Mouse (Mus musculus) adrenal gland, adult 8-10 months (tissue): Measurements from ENCODE around the gene Glmp. TPM values are rescaled to one million over a fixed set of nuclear protein-coding genes. Genes with fewer than 3 reads are reported as not detected.
"Not testable (repeated sequence)": the region's sequence is repeated elsewhere in the genome, so short reads cannot be mapped to it uniquely, and the experiment has no call there.

Experiments used
- DNase-seq: peaks from one replicate; pipeline ENCODE4 v3.0.0; 2022
- total RNA-seq, 4 experiments: library from RNA; stranded (reverse); gene quantifications; 2 replicates each; pipeline ENCODE4 v1.2.4; 2022

Glmp gene
- total RNA-seq, 4 experiments from 2014 or later = 233 to 293 (median 254) TPM

GRCm38 (mm10) chr3:88336058-88337013 is 11.5 kb downstream of the Glmp start, which contains the start of the genes Tmem79 and Smg5:
Gene Tmem79, minus strand, starts transcription at chr3:88336148.
Gene Smg5, plus strand, starts transcription at chr3:88336260.
- peak; percentile 95 for DNase-seq

- no peak for DNase-seq
Measured at GRCm38 (mm10) chr3:88337367-88338020, 12.7 kb downstream of the Glmp start.

- no peak for DNase-seq
Measured at GRCm38 (mm10) chr3:88338316-88338715, 13.5 kb downstream of the Glmp start.

- no peak for DNase-seq
Measured at GRCm38 (mm10) chr3:88339006-88339405, 14.2 kb downstream of the Glmp start.

GRCm38 (mm10) chr3:88350732-88351131 is 25.9 kb downstream of the Glmp start:
- DNase-seq = no peak

GRCm38 (mm10) chr3:88352907-88353306 is 28.1 kb downstream of the Glmp start:
- DNase-seq = no peak

GRCm38 (mm10) chr3:88354396-88355165 is 29.8 kb downstream of the Glmp start:
- peak; percentile 61 for DNase-seq

GRCm38 (mm10) chr3:88359584-88359983 is 34.8 kb downstream of the Glmp start:
- DNase-seq = no peak

GRCm38 (mm10) chr3:88359989-88360388 is 35.2 kb downstream of the Glmp start:
- no peak for DNase-seq

GRCm38 (mm10) chr3:88361096-88361495 is 36.3 kb downstream of the Glmp start:
- DNase-seq = no peak

GRCm38 (mm10) chr3:88361612-88362313 is 36.9 kb downstream of the Glmp start:
- DNase-seq = no peak

- DNase-seq = no peak
Measured at GRCm38 (mm10) chr3:88363700-88364099, 38.9 kb downstream of the Glmp start.

- DNase-seq = peak; percentile 37
Measured at GRCm38 (mm10) chr3:88364337-88364736, 39.5 kb downstream of the Glmp start, which contains the start of gene Paqr6. Gene Paqr6, plus strand, starts transcription at chr3:88364584.

- no peak for DNase-seq
Measured at GRCm38 (mm10) chr3:88365705-88366361, 41.0 kb downstream of the Glmp start.

GRCm38 (mm10) chr3:88366830-88367428 is 42.1 kb downstream of the Glmp start:
- DNase-seq = not testable (repeated sequence)

- DNase-seq = not testable (repeated sequence)
Measured at GRCm38 (mm10) chr3:88367517-88367916, 42.7 kb downstream of the Glmp start.

GRCm38 (mm10) chr3:88368511-88368910 is 43.7 kb downstream of the Glmp start:
- DNase-seq = not testable (repeated sequence)

- not testable (repeated sequence) for DNase-seq
Measured at GRCm38 (mm10) chr3:88372643-88373042, 47.8 kb downstream of the Glmp start, which contains the start of gene Bglap3. Gene Bglap3, minus strand, starts transcription at chr3:88372743.

- DNase-seq = not testable (repeated sequence)
Measured at GRCm38 (mm10) chr3:88375750-88376626, 51.2 kb downstream of the Glmp start.

GRCm38 (mm10) chr3:88376644-88377043 is 51.8 kb downstream of the Glmp start:
- not testable (repeated sequence) for DNase-seq
